Mouse (Mus musculus) spleen, adult 2 months (tissue): ENCODE data around the gene Boc. TPM values are rescaled to one million over a fixed set of nuclear protein-coding genes. Genes with fewer than 3 reads are reported as not detected.

ENCODE experiments used
- DNase-seq, 2 experiments: peaks; one replicate each; pipeline versions ENCODE4 v3.0.0 to v3.0.0-alpha.2; 2012 to 2021; ENCODE audit warnings: low spot score in 2 of 2, low read depth in 1 of 2
- H3K27ac ChIP-seq: fragments of 200-500 bp; 2 replicates; pipeline ENCODE4 v1.5.1; 2012; ENCODE audit warnings: low read length, inconsistent platforms; ENCODE audit not compliant: insufficient read depth
- H3K27me3 ChIP-seq: fragments of 200-500 bp; 2 replicates; pipeline ENCODE4 v1.6.1; 2012; ENCODE audit warnings: mild to moderate bottlenecking, moderate library complexity, low read length, inconsistent platforms; ENCODE audit not compliant: control insufficient read depth, insufficient read depth
- H3K36me3 ChIP-seq: fragments of 200-500 bp; 2 replicates; pipeline ENCODE4 v1.6.1; 2012; ENCODE audit warnings: mild to moderate bottlenecking, low read length, inconsistent platforms; ENCODE audit not compliant: control insufficient read depth, insufficient read depth
- H3K4me1 ChIP-seq: fragments of 200-500 bp; 2 replicates; pipeline ENCODE4 v1.6.1; 2011; ENCODE audit warnings: inconsistent platforms; ENCODE audit not compliant: control insufficient read depth, insufficient read depth, insufficient read length
- H3K4me3 ChIP-seq: fragments of 200-500 bp; 2 replicates; pipeline ENCODE4 v1.5.1; 2011; ENCODE audit warnings: mild to moderate bottlenecking, inconsistent platforms; ENCODE audit not compliant: insufficient read depth, insufficient read length; ENCODE audit errors: extremely low read depth
- CTCF ChIP-seq: fragments of 200-500 bp; IDR thresholded peaks from 2 replicates; pipeline ENCODE4 v1.5.1; 2011; ENCODE audit warnings: mild to moderate bottlenecking, inconsistent platforms; ENCODE audit not compliant: insufficient read depth, insufficient read length, insufficient replicate concordance; ENCODE audit errors: extremely low read depth
- POLR2A ChIP-seq: fragments of 200-500 bp; IDR thresholded peaks from 2 replicates; pipeline ENCODE4 v1.6.1; 2011; ENCODE audit warnings: low read depth, low read length, inconsistent platforms
- WGBS: fragments of 180-500 bp; shearing (Covaris S2); methylation state at CpG from one replicate; pipeline ENCODE4 v1.1.7; 2018; 5-methylcytosine and 5-hydroxymethylcytosine counted together
- polyA plus RNA-seq: library from polyadenylated mRNA; depleted of rRNA; stranded (reverse); fragments of >200 nt; gene quantifications from 2 replicates; pipeline ENCODE4 v1.2.3, GENCODE M21; 2012

Boc gene
- polyA plus RNA-seq, 1 experiment, result 2.4 TPM

DNA sequence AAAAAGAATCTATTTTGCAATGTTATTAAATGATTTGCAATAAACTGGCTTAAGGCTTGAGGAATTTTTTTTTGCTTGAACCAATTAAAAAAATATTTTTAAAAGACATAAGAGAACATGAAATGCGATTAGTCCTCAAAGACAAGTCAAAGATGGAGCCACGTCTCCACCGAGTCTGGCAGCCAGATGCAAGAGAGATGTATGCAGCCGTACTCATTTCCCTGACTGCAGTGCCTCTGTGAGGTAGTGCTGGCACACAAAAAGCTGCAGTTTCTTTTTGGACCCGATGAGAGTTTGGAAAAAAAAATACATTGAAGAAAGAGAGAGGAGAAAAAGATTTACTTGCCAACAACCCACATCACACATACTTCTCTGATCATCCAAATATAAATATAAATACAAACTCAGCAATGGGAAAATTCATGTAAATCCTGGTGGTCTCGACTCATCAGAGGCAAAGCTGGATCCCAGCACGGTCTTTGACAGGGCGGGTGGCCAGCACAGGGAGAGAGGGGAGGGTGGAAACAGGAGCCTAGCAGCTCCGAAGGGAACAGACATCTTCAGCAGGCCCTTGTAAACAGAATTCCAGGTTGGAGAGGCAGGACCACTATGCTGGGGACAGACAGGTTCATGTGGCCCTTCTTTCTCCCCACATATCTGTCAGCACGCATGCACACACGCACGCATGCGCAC, 48.0 kb downstream of the Boc start:
- no peaks in the 10 kb centered on the region for H3K4me1 ChIP-seq
- H3K27ac ChIP-seq, result no peak overlapping the region
- no peaks in the 10 kb centered on the region for H3K27me3 ChIP-seq
- no peak for DNase-seq
- no peak for TF ChIP-seq CTCF
- TF ChIP-seq POLR2A, result no peak
- no peak overlapping the region for H3K4me3 ChIP-seq
- H3K36me3 ChIP-seq, result no peaks in the 10 kb centered on the region
- WGBS, result 90% methylated on average over 13 of the region's 13 CpGs

DNA sequence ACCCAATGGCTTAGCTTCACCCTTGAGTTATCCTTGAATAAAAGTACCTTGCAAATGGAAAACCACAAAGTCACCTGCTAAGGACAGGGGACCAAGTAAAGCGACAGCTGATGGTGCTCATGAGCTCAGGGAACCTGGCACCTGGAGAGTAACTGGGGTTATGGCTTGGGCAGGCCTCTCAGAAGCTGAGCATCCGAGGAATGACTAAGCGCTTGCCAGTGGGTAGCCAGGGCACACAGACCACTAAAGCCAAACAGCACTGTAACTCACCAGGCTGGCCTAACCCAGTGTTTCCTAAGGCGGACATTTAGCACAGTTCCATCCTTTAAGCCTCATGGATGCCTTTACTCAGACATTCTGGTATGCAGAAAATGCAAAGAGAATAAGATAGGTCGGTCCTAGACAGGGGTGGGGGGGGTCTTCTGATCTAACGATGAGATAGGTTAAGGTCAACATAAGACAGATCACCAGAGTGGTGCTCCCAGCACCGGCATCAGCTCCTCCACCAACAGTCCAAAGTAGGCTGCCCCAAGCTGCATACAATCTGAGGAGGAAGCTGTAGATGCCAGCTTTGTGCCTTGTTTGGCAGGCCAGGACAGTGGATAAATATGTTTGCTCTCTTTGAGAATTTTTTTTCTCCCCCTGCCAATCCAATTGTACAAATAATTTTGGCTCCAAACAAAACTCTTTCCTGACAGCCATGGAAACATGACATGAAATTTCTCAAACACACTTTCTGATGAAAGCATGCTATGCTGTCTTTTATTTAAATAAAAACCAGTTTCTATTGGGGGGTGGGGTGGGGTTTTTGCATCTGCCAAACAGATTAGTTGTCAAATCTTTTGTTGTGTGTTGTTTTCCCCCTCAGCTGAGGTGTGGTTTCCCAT, 49.0 kb downstream of the Boc start:
- TF ChIP-seq CTCF, result no peak
- TF ChIP-seq POLR2A, result no peak
- WGBS, result 89% methylated on average over 7 of the region's 7 CpGs
- no peak overlapping the region for H3K4me3 ChIP-seq

DNA sequence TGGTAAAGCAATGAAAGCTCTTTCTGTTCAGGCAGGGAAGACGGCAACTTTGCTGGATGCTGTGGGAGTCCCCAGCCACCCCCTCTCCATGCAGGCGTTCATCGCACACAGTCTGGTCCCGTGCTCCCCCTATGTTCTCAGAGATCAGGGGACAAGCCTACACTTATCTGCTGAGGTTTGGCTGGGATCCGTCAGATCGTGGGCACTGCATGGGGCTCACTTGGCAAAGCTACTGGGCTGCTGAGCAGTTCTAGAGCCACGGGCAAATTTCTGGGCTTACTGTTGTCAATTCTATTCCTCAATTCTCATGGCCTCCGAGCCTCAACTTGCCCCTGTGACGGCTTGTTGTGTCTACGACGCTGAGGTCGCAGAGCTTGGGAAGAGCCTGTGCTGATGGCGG, 49.9 kb downstream of the Boc start:
- H3K27ac ChIP-seq, result no peak overlapping the region
- WGBS, result 83% methylated on average over 13 of the region's 13 CpGs
- H3K4me3 ChIP-seq, result no peak overlapping the region
- TF ChIP-seq CTCF, result no peak
- no peak for TF ChIP-seq POLR2A
- no peaks in the 10 kb centered on the region for H3K36me3 ChIP-seq
- H3K27me3 ChIP-seq, result no peaks in the 10 kb centered on the region
- no peaks in the 10 kb centered on the region for H3K4me1 ChIP-seq
- no peak for DNase-seq

More for the DNA sequence above, 49.0 kb downstream of the Boc start:
- no peaks in the 10 kb centered on the region for H3K27me3 ChIP-seq
- H3K27ac ChIP-seq, result no peak overlapping the region
- no peaks in the 10 kb centered on the region for H3K4me1 ChIP-seq
- DNase-seq, result no peak
- no peaks in the 10 kb centered on the region for H3K36me3 ChIP-seq

DNA sequence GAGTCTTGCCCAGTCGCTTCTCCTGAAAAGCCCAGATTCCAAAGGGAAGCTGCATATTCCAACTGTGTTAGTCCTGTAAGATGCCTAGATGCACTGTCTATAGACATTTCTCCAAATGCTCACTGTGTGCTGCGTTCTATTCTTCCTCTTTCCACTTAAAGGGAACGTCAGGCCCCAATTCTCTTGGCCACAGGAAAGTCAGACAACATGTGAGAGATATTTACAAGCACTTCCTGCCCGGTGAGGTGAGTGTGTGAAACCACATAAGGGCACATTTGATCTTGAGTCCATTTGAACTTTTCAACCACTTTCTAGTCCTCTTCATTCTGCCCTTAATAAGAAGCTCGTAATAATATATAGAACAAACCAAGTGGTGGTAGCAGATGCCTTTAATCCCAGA, 50.7 kb downstream of the Boc start:
- H3K4me1 ChIP-seq, result no peaks in the 10 kb centered on the region
- no peak overlapping the region for H3K4me3 ChIP-seq
- no peak for DNase-seq
- no peaks in the 10 kb centered on the region for H3K36me3 ChIP-seq
- TF ChIP-seq POLR2A, result no peak
- no peak for TF ChIP-seq CTCF
- H3K27me3 ChIP-seq, result no peaks in the 10 kb centered on the region
- WGBS, result 19% methylated on average over 5 of the region's 5 CpGs
- H3K27ac ChIP-seq, result no peak overlapping the region

DNA sequence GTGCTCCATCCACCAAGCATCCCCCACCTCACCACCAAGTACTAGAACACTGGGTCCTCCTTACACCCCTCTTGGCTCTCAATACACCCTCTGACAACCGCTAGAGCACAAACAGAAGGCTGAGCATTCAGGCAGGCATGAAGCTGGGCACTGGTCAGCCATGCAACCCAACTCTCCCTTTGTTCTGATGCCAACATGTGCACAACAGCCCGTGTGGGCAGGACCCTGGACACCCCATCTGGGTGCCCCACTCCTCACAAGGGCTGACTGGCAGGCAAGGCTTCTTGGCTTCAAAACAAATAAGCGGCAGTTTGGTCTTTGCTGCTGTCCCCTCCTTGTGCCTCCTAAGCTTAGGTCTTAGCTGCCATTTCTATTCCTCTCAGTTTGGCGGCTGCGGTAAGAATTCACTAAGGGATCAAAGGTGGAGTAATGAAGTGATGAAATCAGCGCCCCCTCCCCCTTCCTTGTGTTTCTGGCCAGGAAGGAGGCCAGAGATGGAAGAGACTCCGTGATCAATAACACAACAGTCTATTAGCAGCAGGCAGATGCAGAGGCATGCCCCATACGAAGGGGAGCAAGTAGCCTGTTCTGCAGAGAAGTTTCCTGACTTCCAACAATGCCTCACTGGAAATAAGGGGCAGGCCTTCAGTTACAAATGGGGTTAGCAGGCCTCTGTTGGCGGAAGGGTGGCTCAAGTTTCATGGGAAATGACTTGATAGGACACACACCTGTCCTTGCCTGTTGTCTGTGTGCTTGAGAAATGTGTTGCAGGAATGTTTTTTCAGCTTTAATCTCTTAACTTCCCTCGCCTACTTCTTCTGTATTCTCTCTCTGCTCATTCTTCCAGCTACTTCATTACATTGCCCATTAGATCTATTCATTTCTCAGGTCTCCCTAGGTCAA, 51.4 kb downstream of the Boc start:
- Histone ChIP-seq H3K36me3 (no peaks in the 10 kb centered on the region), H3K4me3 (no peak overlapping the region), H3K27me3 (no peaks in the 10 kb centered on the region), H3K4me1 (no peaks in the 10 kb centered on the region), H3K27ac (no peak overlapping the region)
- no peak for DNase-seq
- TF ChIP-seq POLR2A (no peak), CTCF (no peak)
- WGBS, result 83% methylated on average over 10 of the region's 10 CpGs

DNA sequence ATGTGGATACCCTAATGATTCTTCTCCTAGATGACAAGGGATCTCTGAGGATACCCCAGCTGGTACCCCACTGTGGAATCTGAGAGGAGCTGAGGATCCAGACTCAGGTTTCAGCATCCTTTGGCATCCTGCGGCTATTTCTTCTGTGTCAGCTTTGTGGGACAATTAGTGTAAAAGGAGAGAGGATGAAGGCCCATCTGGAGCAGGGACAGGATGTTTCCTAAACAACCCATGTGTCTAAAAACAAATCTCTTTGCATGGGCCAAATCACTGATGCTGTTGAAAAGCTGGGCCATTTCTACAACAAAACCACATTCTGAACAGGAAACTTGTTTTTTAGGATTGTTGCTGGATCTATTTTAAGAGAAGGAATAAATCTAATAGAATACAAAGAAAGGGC, 53.5 kb downstream of the Boc start:
- Histone ChIP-seq H3K4me1 (no peaks in the 10 kb centered on the region), H3K4me3 (no peak overlapping the region), H3K36me3 (no peaks in the 10 kb centered on the region), H3K27me3 (no peaks in the 10 kb centered on the region), H3K27ac (no peak overlapping the region)
- 89% methylated on average over 1 of the region's 1 CpGs for WGBS
- no peak for DNase-seq
- TF ChIP-seq CTCF, result no peak
- TF ChIP-seq POLR2A, result no peak
